Mouse (Mus musculus): ENCODE measurements around the gene Mlh1. TPM values are rescaled to one million over a fixed set of nuclear protein-coding genes. Genes with fewer than 3 reads are reported as not detected.

The Mlh1 gene
- polyA plus RNA-seq, 1 experiment from 2014 or later, result 33.2 TPM

- Histone ChIP-seq H3K27ac (peak overlapping the region; percentile 79; the same call in 1 of the 2 replicates), H3K4me1 (replicated peaks) (peaks cover 22% of the 10 kb centered on the region), H3K4me2 (replicated peaks) (no peak overlapping the region), H3K4me3 (replicated peaks) (no peak overlapping the region), H3K9ac (replicated peaks) (no peak overlapping the region), H3K36me3 (no peaks in the 10 kb centered on the region), H3K27me3 (no peaks in the 10 kb centered on the region), H3K9me3 (no peaks in the 10 kb centered on the region)
- WGBS, result 25% methylated on average over 3 of the region's 3 CpGs
- ATAC-seq, result no peak
These were observed 13.5 kb upstream of the Mlh1 start for GRCm38 (mm10) chr9:111285061-111285460.

- peaks cover 41% of the 10 kb centered on the region for H3K36me3 ChIP-seq
- H3K4me2 ChIP-seq (replicated peaks), result peak overlapping the region; percentile 47
- peak overlapping the region; percentile 16; the same call in 1 of the 2 replicates for H3K9ac ChIP-seq (replicated peaks)
- peak overlapping the region; percentile 80 for H3K4me3 ChIP-seq (replicated peaks)
- ATAC-seq, result no peak
- H3K27ac ChIP-seq, result no peak overlapping the region
- peaks cover 65% of the 10 kb centered on the region for H3K4me1 ChIP-seq (replicated peaks)
- H3K27me3 ChIP-seq, result no peaks in the 10 kb centered on the region
- WGBS, result 60% methylated on average over 1 of the region's 1 CpGs
- no peaks in the 10 kb centered on the region for H3K9me3 ChIP-seq
These were observed 3.6 kb upstream of the Mlh1 start for GRCm38 (mm10) chr9:111275156-111275555.

DNA sequence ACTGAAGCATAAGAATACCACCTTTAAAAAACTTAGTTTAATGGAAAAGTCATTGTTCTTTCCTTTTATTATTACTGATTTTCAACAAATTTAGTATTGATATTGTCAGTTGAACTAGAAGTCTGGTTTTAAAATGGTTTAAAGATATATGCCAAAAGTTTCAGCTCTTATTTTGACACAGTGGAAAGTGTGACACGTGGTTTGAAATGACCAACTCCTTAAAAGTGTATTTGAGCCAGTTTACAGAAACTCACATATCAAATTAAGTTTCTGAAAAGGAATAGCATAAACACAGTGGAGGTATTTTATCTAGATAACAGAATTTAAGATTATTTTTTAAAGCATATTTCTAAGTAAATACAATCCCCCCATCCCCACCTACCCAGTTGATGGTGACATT lies 2.4 kb upstream of the Mlh1 start:
- no peaks in the 10 kb centered on the region for H3K27me3 ChIP-seq
- no peak overlapping the region for H3K9ac ChIP-seq (replicated peaks)
- no peak for ATAC-seq
- 96% methylated on average over 1 of the region's 1 CpGs for WGBS
- no peaks in the 10 kb centered on the region for H3K9me3 ChIP-seq
- H3K4me1 ChIP-seq (replicated peaks), result peaks cover 70% of the 10 kb centered on the region
- no peak overlapping the region for H3K27ac ChIP-seq
- peak overlapping the region; percentile 80 for H3K4me3 ChIP-seq (replicated peaks)
- peaks cover 32% of the 10 kb centered on the region for H3K36me3 ChIP-seq
- H3K4me2 ChIP-seq (replicated peaks), result peak overlapping the region; percentile 96

DNA sequence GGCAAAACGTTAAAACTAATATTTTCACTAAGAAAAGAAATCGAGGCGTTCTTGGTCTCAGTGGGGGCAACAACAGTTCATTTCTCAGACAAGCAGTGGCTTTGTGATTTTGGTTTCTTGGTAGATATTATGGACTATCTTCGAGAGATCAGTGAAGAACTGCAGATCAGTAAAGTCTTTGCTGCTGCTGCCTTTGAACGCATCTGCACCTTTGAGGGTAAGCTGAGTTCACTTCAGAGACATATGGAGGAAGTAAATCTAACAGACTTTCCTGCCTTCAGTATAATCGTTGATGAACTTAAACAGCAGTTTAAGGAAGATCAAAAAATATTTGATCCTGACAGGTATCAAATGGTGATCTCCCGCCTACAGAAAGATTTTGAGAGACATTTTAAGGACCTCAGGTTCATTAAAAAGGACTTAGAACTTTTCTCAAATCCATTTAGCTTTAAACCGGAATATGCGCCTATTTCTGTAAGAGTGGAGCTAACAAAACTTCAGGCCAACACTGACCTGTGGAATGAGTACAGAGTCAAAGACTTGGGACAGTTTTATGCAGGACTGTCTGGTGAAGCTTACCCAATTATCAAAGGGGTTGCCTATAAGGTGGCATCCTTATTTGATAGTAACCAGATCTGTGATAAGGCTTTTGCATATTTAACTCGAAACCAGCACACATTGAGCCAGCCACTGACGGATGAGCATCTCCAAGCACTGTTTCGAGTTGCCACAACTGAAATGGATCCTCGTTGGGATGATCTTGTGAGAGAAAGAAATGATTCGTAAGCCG lies 1.6 kb upstream of the Mlh1 start:
- H3K4me2 ChIP-seq (replicated peaks), result peak overlapping the region; percentile 96
- peak overlapping the region; percentile 92 for H3K9ac ChIP-seq (replicated peaks)
- no peak overlapping the region for H3K27ac ChIP-seq
- H3K9me3 ChIP-seq, result no peaks in the 10 kb centered on the region
- ATAC-seq, result no peak
- H3K36me3 ChIP-seq, result peaks cover 26% of the 10 kb centered on the region
- peak overlapping the region; percentile 80 for H3K4me3 ChIP-seq (replicated peaks)
- no peaks in the 10 kb centered on the region for H3K27me3 ChIP-seq
- WGBS, result 75% methylated on average over 15 of the region's 15 CpGs
- H3K4me1 ChIP-seq (replicated peaks), result peaks cover 67% of the 10 kb centered on the region

- no peaks in the 10 kb centered on the region for H3K27me3 ChIP-seq
- H3K9ac ChIP-seq (replicated peaks), result peak overlapping the region; percentile 92
- H3K9me3 ChIP-seq, result no peaks in the 10 kb centered on the region
- 10% methylated on average over 19 of the region's 19 CpGs for WGBS
- peaks cover 21% of the 10 kb centered on the region for H3K36me3 ChIP-seq
- peaks cover 60% of the 10 kb centered on the region for H3K4me1 ChIP-seq (replicated peaks)
- ATAC-seq, result no peak
- H3K27ac ChIP-seq, result peak overlapping the region; percentile 93
- peak overlapping the region; percentile 96 for H3K4me2 ChIP-seq (replicated peaks)
- H3K4me3 ChIP-seq (replicated peaks), result peak overlapping the region; percentile 80
These were observed 765 bp upstream of the Mlh1 start for GRCm38 (mm10) chr9:111272356-111272755.

- H3K4me2 ChIP-seq (replicated peaks), result peak overlapping the region; percentile 68
- 0% methylated on average over 30 of the region's 32 CpGs for WGBS
- peak overlapping the region; percentile 80 for H3K4me3 ChIP-seq (replicated peaks)
- H3K4me1 ChIP-seq (replicated peaks), result peaks cover 49% of the 10 kb centered on the region
- peaks cover 24% of the 10 kb centered on the region for H3K36me3 ChIP-seq
- no peaks in the 10 kb centered on the region for H3K9me3 ChIP-seq
- H3K27ac ChIP-seq, result peak overlapping the region; percentile 88
- ATAC-seq, result peak; percentile 86
- H3K27me3 ChIP-seq, result no peaks in the 10 kb centered on the region
- peak overlapping the region; percentile 81 for H3K9ac ChIP-seq (replicated peaks)
These were observed 546 bp downstream of the Mlh1 start for GRCm38 (mm10) chr9:111271056-111271433.

DNA sequence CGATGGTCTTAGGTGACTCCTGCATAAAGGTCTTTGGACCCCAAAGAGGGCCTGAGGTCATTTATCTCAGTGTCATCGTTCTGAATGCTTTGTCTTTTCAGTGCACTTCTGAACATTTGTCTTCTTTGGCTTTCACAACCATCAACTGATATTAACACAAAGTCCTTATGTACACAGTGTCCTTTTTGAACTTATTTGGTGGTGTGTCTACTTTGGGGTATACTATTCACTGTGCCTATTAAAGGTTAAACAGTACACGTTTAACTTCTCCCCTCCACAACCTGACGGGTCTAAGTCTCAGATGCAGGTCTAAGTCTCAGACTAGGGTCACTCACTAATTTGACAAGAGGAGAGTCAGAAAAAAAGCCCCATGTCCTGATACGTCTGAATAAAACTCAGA lies 985 bp downstream of the Mlh1 start:
- Histone ChIP-seq H3K36me3 (peaks cover 23% of the 10 kb centered on the region), H3K9ac (replicated peaks) (peak overlapping the region; percentile 81), H3K9me3 (no peaks in the 10 kb centered on the region), H3K27ac (peak overlapping the region; percentile 88), H3K4me1 (replicated peaks) (peaks cover 44% of the 10 kb centered on the region), H3K4me2 (replicated peaks) (peak overlapping the region; percentile 68), H3K27me3 (no peaks in the 10 kb centered on the region), H3K4me3 (replicated peaks) (peak overlapping the region; percentile 80)
- 11% methylated on average over 5 of the region's 5 CpGs for WGBS
- no peak for ATAC-seq

GRCm38 (mm10) chr9:111267998-111268397 lies 3.6 kb downstream of the Mlh1 start:
- H3K36me3 ChIP-seq, result peaks cover 34% of the 10 kb centered on the region
- H3K4me2 ChIP-seq (replicated peaks), result no peak overlapping the region
- WGBS, result 96% methylated on average over 2 of the region's 2 CpGs
- no peak overlapping the region for H3K9ac ChIP-seq (replicated peaks)
- H3K4me1 ChIP-seq (replicated peaks), result peaks cover 18% of the 10 kb centered on the region
- H3K9me3 ChIP-seq, result no peaks in the 10 kb centered on the region
- no peaks in the 10 kb centered on the region for H3K27me3 ChIP-seq
- no peak overlapping the region for H3K4me3 ChIP-seq (replicated peaks)
- no peak overlapping the region for H3K27ac ChIP-seq
- no peak for ATAC-seq

GRCm38 (mm10) chr9:111261356-111261755 lies 10.2 kb downstream of the Mlh1 start:
- Histone ChIP-seq H3K36me3 (peaks cover 80% of the 10 kb centered on the region), H3K4me1 (replicated peaks) (no peaks in the 10 kb centered on the region), H3K4me2 (replicated peaks) (no peak overlapping the region), H3K4me3 (replicated peaks) (no peak overlapping the region), H3K27ac (no peak overlapping the region), H3K9ac (replicated peaks) (no peak overlapping the region), H3K9me3 (no peaks in the 10 kb centered on the region), H3K27me3 (no peaks in the 10 kb centered on the region)
- no peak for ATAC-seq
- WGBS, result 97% methylated on average over 4 of the region's 4 CpGs

DNA sequence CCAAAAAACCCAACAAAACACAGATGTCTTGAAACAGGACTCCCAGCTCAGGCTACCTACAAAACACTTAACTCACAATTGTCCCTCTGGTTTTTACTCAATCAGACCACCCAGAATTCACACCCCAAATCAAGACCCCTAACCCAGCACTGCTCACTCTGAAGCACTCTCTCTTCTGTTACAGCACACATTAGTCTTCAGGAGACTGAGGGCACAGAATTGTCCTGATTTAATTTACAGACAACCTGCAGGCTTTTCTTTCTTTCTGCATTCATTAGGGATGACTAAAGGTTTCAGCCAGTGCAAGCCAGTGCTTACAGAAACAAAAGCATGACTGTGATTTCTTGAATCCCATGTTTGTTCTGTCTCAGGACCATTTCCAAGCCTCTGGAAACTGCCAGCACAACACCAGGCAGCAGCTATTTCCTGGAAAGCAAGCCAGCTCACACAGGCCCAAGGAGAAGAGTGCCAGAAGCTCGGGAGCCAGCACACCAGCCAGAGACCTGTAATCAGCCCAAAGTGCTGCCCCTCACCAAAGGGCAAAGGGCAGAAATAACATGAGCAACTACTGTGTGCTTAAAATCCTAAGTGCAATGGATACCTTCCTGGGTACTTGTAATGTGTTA lies 11.1 kb downstream of the Mlh1 start:
- peaks cover 82% of the 10 kb centered on the region for H3K36me3 ChIP-seq
- H3K4me2 ChIP-seq (replicated peaks), result no peak overlapping the region
- H3K27me3 ChIP-seq, result no peaks in the 10 kb centered on the region
- no peak overlapping the region for H3K27ac ChIP-seq
- no peak overlapping the region for H3K4me3 ChIP-seq (replicated peaks)
- ATAC-seq, result no peak
- H3K4me1 ChIP-seq (replicated peaks), result no peaks in the 10 kb centered on the region
- no peaks in the 10 kb centered on the region for H3K9me3 ChIP-seq
- no peak overlapping the region for H3K9ac ChIP-seq (replicated peaks)
- 46% methylated on average over 1 of the region's 1 CpGs for WGBS

DNA sequence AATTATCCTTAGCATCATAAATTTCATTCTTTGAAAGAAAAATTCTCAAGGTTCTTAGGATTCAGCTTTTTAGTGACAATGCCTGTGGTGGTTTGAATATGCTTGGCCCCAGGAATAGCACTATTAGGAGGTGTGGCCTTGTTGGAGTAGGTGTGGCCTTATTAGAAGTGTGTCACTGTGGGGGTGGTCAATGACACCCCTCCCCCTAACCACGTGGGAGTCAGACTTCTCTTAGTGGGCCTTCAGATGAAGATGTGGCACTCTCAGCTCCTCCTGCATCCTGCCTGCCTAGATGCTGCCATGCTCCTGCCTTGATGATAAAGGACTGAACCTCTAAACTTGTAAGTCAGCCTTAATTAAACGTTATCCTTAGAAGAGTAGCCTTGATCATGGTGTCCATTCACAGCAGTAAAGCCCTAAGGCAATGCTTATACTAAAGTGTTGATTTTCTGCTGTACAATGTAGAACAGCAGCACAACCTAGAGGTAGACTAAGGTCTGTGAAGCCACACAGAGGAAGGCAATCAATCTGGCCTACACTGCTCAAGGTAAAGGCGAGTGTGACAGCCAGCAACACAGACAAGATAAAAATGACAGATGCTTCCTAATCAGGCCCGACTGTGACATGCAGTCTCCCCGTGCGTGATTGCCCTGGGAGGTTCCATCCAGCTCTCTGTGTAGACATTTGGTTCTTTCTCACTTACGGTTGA lies 19.3 kb downstream of the Mlh1 start:
- ATAC-seq, result no peak
- Histone ChIP-seq H3K9ac (replicated peaks) (no peak overlapping the region), H3K4me2 (replicated peaks) (no peak overlapping the region), H3K9me3 (no peaks in the 10 kb centered on the region), H3K27me3 (no peaks in the 10 kb centered on the region), H3K4me1 (replicated peaks) (no peaks in the 10 kb centered on the region), H3K36me3 (peaks cover 74% of the 10 kb centered on the region), H3K4me3 (replicated peaks) (no peak overlapping the region), H3K27ac (no peak overlapping the region)
- WGBS, result 81% methylated on average over 7 of the region's 7 CpGs

DNA sequence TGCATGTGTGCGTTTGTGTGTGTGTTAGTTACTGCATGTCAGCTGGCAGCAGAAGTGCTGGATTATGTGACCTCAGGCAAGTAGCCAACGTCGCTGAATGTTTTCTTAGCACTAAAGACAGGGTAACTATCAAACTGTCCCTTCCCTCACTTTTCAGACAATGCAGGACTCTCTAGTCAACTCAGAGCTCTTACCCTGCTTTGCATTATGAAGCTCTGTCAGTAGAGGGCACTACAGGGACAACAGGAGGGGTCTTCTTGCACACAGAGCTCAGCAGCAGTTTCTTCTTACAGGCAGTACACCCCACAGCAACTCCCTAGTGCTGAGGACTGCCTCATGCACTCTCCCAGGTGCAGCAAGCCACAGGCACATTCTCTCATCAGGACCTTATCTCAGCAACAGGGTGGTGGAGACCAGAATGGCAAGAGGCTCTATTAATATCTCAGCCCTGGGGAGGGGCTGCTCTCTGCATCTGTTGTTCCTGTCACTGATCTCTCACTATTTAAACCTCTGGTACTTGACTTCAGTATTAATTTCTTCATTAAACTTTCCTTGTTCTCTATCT lies 23.8 kb downstream of the Mlh1 start:
- no peaks in the 10 kb centered on the region for H3K4me1 ChIP-seq (replicated peaks)
- 89% methylated on average over 3 of the region's 3 CpGs for WGBS
- H3K9me3 ChIP-seq, result no peaks in the 10 kb centered on the region
- H3K4me3 ChIP-seq (replicated peaks), result no peak overlapping the region
- no peak for ATAC-seq
- H3K27me3 ChIP-seq, result no peaks in the 10 kb centered on the region
- no peak overlapping the region for H3K4me2 ChIP-seq (replicated peaks)
- H3K9ac ChIP-seq (replicated peaks), result no peak overlapping the region
- H3K27ac ChIP-seq, result no peak overlapping the region
- H3K36me3 ChIP-seq, result peaks cover 65% of the 10 kb centered on the region

Measured in midbrain, embryonic 13.5 days (tissue).